Mouse (Mus musculus) MEL (cell line): ENCODE measurements at regions not wholly inside any gene's neighbourhood (a gene's known extent, or its start where the extent isn't known, plus 50 kb on each side); places are given as distances from the start of the nearest gene placed in this dataset.

Experiments used
- DNase-seq: peaks from one replicate; pipeline ENCODE4 v3.0.0; 2011; ENCODE audit warnings: low read depth, low spot score
- H3K27ac ChIP-seq: 2 replicates; pipeline ENCODE4 v1.5.1; 2012; ENCODE audit warnings: low read depth, mild to moderate bottlenecking, control low read depth, low read length, moderate library complexity; ENCODE audit not compliant: control insufficient read depth
- H3K27me3 ChIP-seq, 2 experiments: fragments of 150-350 bp in 1 of 2; sonication (generic) in 1 of 2; 2 replicates each; pipeline ENCODE4 v1.6.1; 2012; ENCODE audit warnings: low read length in 2 of 2, mild to moderate bottlenecking in 2 of 2, improper control_type of control experiment in 1 of 2, moderate library complexity in 1 of 2; ENCODE audit not compliant: insufficient read depth in 2 of 2, control insufficient read depth in 1 of 2
- H3K36me3 ChIP-seq, 2 experiments: 2 replicates each; pipeline ENCODE4 v1.6.1; 2012 to 2014; ENCODE audit warnings: low read length in 2 of 2, improper control_type of control experiment in 1 of 2, inconsistent platforms in 1 of 2, mild to moderate bottlenecking in 1 of 2; ENCODE audit not compliant: insufficient read depth in 2 of 2, control insufficient read depth in 1 of 2
- H3K4me1 ChIP-seq, 2 experiments: fragments of 150-350 bp in 1 of 2; sonication (generic) in 1 of 2; 2 replicates each; pipeline ENCODE4 v1.6.1; 2012; ENCODE audit warnings: low read length in 2 of 2, improper control_type of control experiment in 1 of 2, mild to moderate bottlenecking in 1 of 2; ENCODE audit not compliant: insufficient read depth in 2 of 2, control insufficient read depth in 1 of 2
- H3K4me3 ChIP-seq, 2 experiments: fragments of 150-350 bp in 1 of 2; sonication (generic) in 1 of 2; 2 replicates each; pipeline ENCODE4 v1.5.1; 2012; ENCODE audit warnings: low read depth in 2 of 2, low read length in 2 of 2, mild to moderate bottlenecking in 2 of 2, moderate library complexity in 2 of 2, control low read depth in 1 of 2, improper control_type of control experiment in 1 of 2; ENCODE audit not compliant: control insufficient read depth in 1 of 2, insufficient read depth in 1 of 2
- H3K79me2 ChIP-seq: 2 replicates; pipeline ENCODE4 v1.6.1; 2012; ENCODE audit warnings: mild to moderate bottlenecking, low read length, moderate library complexity; ENCODE audit not compliant: control insufficient read depth, poor library complexity, insufficient read depth
- H3K9ac ChIP-seq: 2 replicates; pipeline ENCODE4 v1.6.1; 2012; ENCODE audit warnings: low read depth, mild to moderate bottlenecking, control low read depth, low read length, moderate library complexity; ENCODE audit not compliant: control insufficient read depth, poor library complexity, severe bottlenecking
- H3K9me3 ChIP-seq: fragments of 150-350 bp; sonication (generic); replicated peaks from 2 replicates; pipeline ENCODE4 v1.6.1; 2012; ENCODE audit warnings: mild to moderate bottlenecking, low read length, improper control_type of control experiment, moderate library complexity; ENCODE audit not compliant: insufficient read depth
- HCFC1 ChIP-seq: IDR thresholded peaks from 2 replicates; pipeline ENCODE4 v1.6.1; 2012; ENCODE audit warnings: low read depth, mild to moderate bottlenecking, inconsistent platforms, low read length, improper control_type of control experiment, moderate library complexity
- KAT2A ChIP-seq: conservative IDR thresholded peaks from 2 replicates; pipeline ENCODE4 v1.6.1; 2012; ENCODE audit warnings: low read depth, low read length, improper control_type of control experiment, inconsistent platforms
- MAX ChIP-seq: IDR thresholded peaks from 2 replicates; pipeline ENCODE4 v1.6.1; 2011; ENCODE audit warnings: low read length, improper control_type of control experiment
- MEF2A ChIP-seq: IDR thresholded peaks from 2 replicates; pipeline ENCODE4 v1.6.1; 2014; ENCODE audit warnings: low read depth, mild to moderate bottlenecking, inconsistent platforms, low read length, improper control_type of control experiment; ENCODE audit not compliant: poor library complexity, insufficient replicate concordance, severe bottlenecking; ENCODE audit errors: extremely low read depth
- MXI1 ChIP-seq: IDR thresholded peaks from 2 replicates; pipeline ENCODE4 v1.6.1; 2011; ENCODE audit warnings: mild to moderate bottlenecking, low read depth, low read length, improper control_type of control experiment
- MYC ChIP-seq: IDR thresholded peaks from 2 replicates; pipeline ENCODE4 v1.6.1; 2011; ENCODE audit warnings: low read depth, mild to moderate bottlenecking, low read length, improper control_type of control experiment, moderate library complexity
- NRF1 ChIP-seq: IDR thresholded peaks from 2 replicates; pipeline ENCODE4 v1.6.1; 2014; ENCODE audit warnings: low read depth, mild to moderate bottlenecking, inconsistent platforms, low read length, improper control_type of control experiment, moderate library complexity; ENCODE audit not compliant: poor library complexity, insufficient read depth, severe bottlenecking
- POLR2A ChIP-seq, 2 experiments: IDR thresholded peaks; 2 replicates each; pipeline ENCODE4 v1.6.1; 2011 to 2012; ENCODE audit warnings: low read length in 2 of 2, mild to moderate bottlenecking in 2 of 2, control low read depth in 1 of 2, improper control_type of control experiment in 1 of 2, low read depth in 1 of 2, moderate library complexity in 1 of 2; ENCODE audit not compliant: control insufficient read depth in 1 of 2, insufficient read depth in 1 of 2, poor library complexity in 1 of 2
- RAD21 ChIP-seq: IDR thresholded peaks from 2 replicates; pipeline ENCODE4 v1.6.1; 2011; ENCODE audit warnings: mild to moderate bottlenecking, low read depth, low read length, improper control_type of control experiment
- RCOR1 ChIP-seq: IDR thresholded peaks from 2 replicates; pipeline ENCODE4 v1.6.1; 2012; ENCODE audit warnings: low read depth, mild to moderate bottlenecking, inconsistent platforms, low read length, improper control_type of control experiment
- SIN3A ChIP-seq: IDR thresholded peaks from 2 replicates; pipeline ENCODE4 v1.6.1; 2012; ENCODE audit warnings: low read length, improper control_type of control experiment, inconsistent platforms
- TAL1 ChIP-seq: IDR thresholded peaks from 2 replicates; pipeline ENCODE4 v1.6.1; 2012; ENCODE audit warnings: mild to moderate bottlenecking, inconsistent platforms, low read length, moderate library complexity, mixed read lengths
- TBP ChIP-seq: IDR thresholded peaks from 2 replicates; pipeline ENCODE4 v1.8.0; 2011; ENCODE audit warnings: low read depth, low read length, improper control_type of control experiment
- UBTF ChIP-seq: IDR thresholded peaks from 2 replicates; pipeline ENCODE4 v1.6.1; 2012; ENCODE audit warnings: low read depth, mild to moderate bottlenecking, inconsistent platforms, low read length, improper control_type of control experiment, moderate library complexity, borderline replicate concordance; ENCODE audit not compliant: insufficient read depth

DNA sequence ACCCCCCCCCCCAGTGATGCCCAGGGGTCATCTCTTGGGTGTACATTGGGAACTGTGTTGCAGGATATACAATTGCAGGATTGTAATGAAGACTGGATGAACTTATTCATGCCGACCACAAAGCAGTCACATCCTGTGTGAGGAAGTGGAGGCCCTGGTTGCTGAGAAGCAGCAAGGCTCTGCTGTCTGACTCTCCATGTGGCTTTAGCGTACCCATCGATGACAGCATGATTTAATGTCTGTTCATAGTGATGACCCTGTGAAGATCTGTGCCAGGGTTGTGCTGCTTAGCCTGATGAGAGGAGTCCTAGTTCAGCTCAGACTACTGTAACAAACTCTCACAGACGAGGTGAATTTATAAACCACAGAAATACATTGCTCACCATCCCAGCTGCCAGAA, 159.7 kb downstream of the Katnal1 start:
- TF ChIP-seq TAL1: no peak
- no peaks in the 10 kb centered on the region for H3K27me3 ChIP-seq
- peaks cover 0 to under 1% of the 10 kb centered on the region in 2 experiments; a peak in 2 of 4 replicates for H3K36me3 ChIP-seq
- H3K4me3 ChIP-seq: no peak overlapping the region
- no peak overlapping the region for H3K9ac ChIP-seq
- DNase-seq: no peak
- no peak overlapping the region for H3K27ac ChIP-seq
- peaks cover 0 to 5% of the 10 kb centered on the region in 2 experiments; a peak in 2 of 4 replicates for H3K4me1 ChIP-seq
- H3K79me2 ChIP-seq: no peaks in the 10 kb centered on the region
- H3K9me3 ChIP-seq: no peaks in the 10 kb centered on the region

DNA sequence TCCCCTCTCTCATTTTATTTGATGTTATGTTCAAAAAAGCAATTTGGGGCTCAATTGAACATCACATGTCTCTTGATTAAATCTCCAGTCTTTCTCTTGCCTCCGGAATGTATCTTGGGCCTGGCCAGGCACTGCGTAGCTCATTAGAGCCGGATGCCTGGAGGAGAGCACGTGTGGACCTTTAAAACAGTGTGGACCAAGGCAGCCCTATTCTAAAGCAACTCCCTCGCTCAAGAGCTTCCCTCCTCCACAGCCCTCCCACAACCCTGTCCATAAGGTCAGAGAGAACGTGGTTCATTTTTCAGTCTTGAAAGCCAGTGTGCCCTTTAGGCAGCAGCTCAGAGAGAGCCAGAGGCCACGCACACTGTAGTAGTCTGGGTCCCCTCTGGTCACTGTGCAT, 160.8 kb downstream of the Katnal1 start:
- no peaks in the 10 kb centered on the region for H3K9me3 ChIP-seq
- no peak for TF ChIP-seq TBP
- no peak for TF ChIP-seq POLR2A (IDR thresholded peaks at IDR 0.05; ENCODE audit: control insufficient read depth in 1 of 2, insufficient read depth in 1 of 2, low read depth in 1 of 2, low read length in 2 of 2, poor library complexity in 1 of 2)
- no peaks in the 10 kb centered on the region for H3K79me2 ChIP-seq
- H3K4me3 ChIP-seq: no peak overlapping the region
- H3K4me1 ChIP-seq: no peaks in the 10 kb centered on the region
- H3K9ac ChIP-seq: no peak overlapping the region
- no peaks in the 10 kb centered on the region for H3K36me3 ChIP-seq
- no peaks in the 10 kb centered on the region for H3K27me3 ChIP-seq
- no peak overlapping the region for H3K27ac ChIP-seq
- DNase-seq: no peak

DNA sequence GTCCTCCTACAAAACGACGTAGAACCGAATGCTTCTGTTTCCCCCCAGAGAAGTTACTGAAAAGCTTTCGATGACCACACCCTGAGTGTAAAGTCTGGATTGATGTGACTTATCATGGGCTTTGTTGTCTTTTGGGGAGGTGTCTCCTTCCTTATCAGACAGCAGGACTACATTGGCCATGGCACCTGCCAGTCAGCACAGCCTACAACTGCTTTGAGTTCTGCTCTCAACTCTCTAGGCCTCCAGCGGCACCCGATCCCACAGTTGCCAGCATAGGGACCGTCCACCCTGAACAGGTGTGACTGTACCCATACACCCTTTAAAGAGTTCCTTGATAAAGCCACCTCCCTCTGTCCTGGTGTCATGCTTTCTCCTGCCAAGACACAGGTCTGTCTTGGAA, 163.1 kb downstream of the Katnal1 start:
- no peaks in the 10 kb centered on the region for H3K9me3 ChIP-seq
- DNase-seq: no peak
- H3K27me3 ChIP-seq: no peaks in the 10 kb centered on the region
- no peak overlapping the region for H3K4me3 ChIP-seq
- no peak overlapping the region for H3K9ac ChIP-seq
- H3K27ac ChIP-seq: no peak overlapping the region
- no peaks in the 10 kb centered on the region for H3K79me2 ChIP-seq
- H3K36me3 ChIP-seq: no peaks in the 10 kb centered on the region
- TF ChIP-seq MAX (no peak), NRF1 (no peak), HCFC1 (no peak), SIN3A (no peak), RCOR1 (no peak), KAT2A (no peak), MYC (no peak), RAD21 (no peak), MEF2A (no peak), UBTF (no peak), MXI1 (no peak)
- no peaks in the 10 kb centered on the region for H3K4me1 ChIP-seq
